Mouse (Mus musculus) ES-E14 (cell line): ENCODE data around the gene Lnp1. TPM values are rescaled to one million over a fixed set of nuclear protein-coding genes. Genes with fewer than 3 reads are reported as not detected.
"Not testable (repeated sequence)": the region's sequence is repeated elsewhere in the genome, so short reads cannot be mapped to it uniquely, and the experiment has no call there.

Experiments
- DNase-seq: peaks from one replicate; pipeline ENCODE4 v3.0.0-alpha.2; 2013; ENCODE audit warnings: low read depth, low spot score
- H3K27ac ChIP-seq: 2 replicates; pipeline ENCODE4 v1.5.1; 2012; ENCODE audit warnings: low read depth, mild to moderate bottlenecking, low read length, moderate library complexity, mixed read lengths; ENCODE audit not compliant: poor library complexity, insufficient read depth, severe bottlenecking
- H3K36me3 ChIP-seq: 2 replicates; pipeline ENCODE4 v1.6.1; 2012; ENCODE audit warnings: mild to moderate bottlenecking, low read length, moderate library complexity, mixed read lengths; ENCODE audit not compliant: control insufficient read depth, poor library complexity, insufficient read depth, severe bottlenecking
- H3K4me1 ChIP-seq, 2 experiments: fragments of 150-350 bp in 1 of 2; sonication (generic) in 1 of 2; 2 replicates each; pipeline ENCODE4 v1.6.1; 2012; ENCODE audit warnings: low read length in 2 of 2, mild to moderate bottlenecking in 1 of 2, mixed read lengths in 1 of 2; ENCODE audit not compliant: control insufficient read depth in 2 of 2, insufficient read depth in 2 of 2, poor library complexity in 1 of 2
- H3K4me3 ChIP-seq, 2 experiments: fragments of 150-350 bp in 1 of 2; sonication (generic) in 1 of 2; 2 replicates each; pipeline ENCODE4 v1.5.1; 2012; ENCODE audit warnings: low read length in 2 of 2, low read depth in 1 of 2, mild to moderate bottlenecking in 1 of 2, mixed read lengths in 1 of 2; ENCODE audit not compliant: insufficient read depth in 1 of 2, poor library complexity in 1 of 2, severe bottlenecking in 1 of 2
- H3K9ac ChIP-seq: 2 replicates; pipeline ENCODE4 v1.6.1; 2012; ENCODE audit warnings: low read depth, mild to moderate bottlenecking, low read length, mixed read lengths; ENCODE audit not compliant: poor library complexity, insufficient read depth, severe bottlenecking
- H3K9me3 ChIP-seq: fragments of 150-350 bp; sonication (generic); 2 replicates; pipeline ENCODE4 v1.6.1; 2012; ENCODE audit warnings: low read depth, mild to moderate bottlenecking, low read length; ENCODE audit not compliant: control insufficient read depth, insufficient read depth
- CHD2 ChIP-seq: IDR thresholded peaks from 2 replicates; pipeline ENCODE4 v1.6.1; 2014; ENCODE audit warnings: mild to moderate bottlenecking, low read depth, low read length, inconsistent platforms
- HCFC1 ChIP-seq: IDR thresholded peaks from 2 replicates; pipeline ENCODE4 v1.6.1; 2012; ENCODE audit warnings: low read length, inconsistent platforms, borderline replicate concordance; ENCODE audit not compliant: insufficient read depth
- MAFK ChIP-seq: IDR thresholded peaks from 2 replicates; pipeline ENCODE4 v1.6.1; 2014; ENCODE audit warnings: mild to moderate bottlenecking, low read depth, low read length, inconsistent platforms; ENCODE audit not compliant: insufficient read depth
- ZC3H11A ChIP-seq: IDR thresholded peaks from 2 replicates; pipeline ENCODE4 v1.6.1; 2012; ENCODE audit warnings: low read depth, mild to moderate bottlenecking, inconsistent platforms, low read length, borderline replicate concordance
- ZNF384 ChIP-seq: IDR thresholded peaks from 2 replicates; pipeline ENCODE4 v1.6.1; 2012; ENCODE audit warnings: low read depth, low read length, inconsistent platforms
- in situ Hi-C, 2 experiments: fragments of 600-800 bp; cut with MboI; formaldehyde crosslinking; loops; one replicate each; pipeline ENCODE4 v1.15.1; 2025; ENCODE audit warnings: low sequenced_read_pairs in 2 of 2, inconsistent platforms in 1 of 2; ENCODE audit not compliant: unreplicated experiment in 2 of 2
- total RNA-seq: library from RNA; depleted of rRNA; stranded (reverse); fragments of 300-350 nt; gene quantifications from 2 replicates; pipeline ENCODE4 v1.2.3, GENCODE M21; 2012

Lnp1 gene
- total RNA-seq, 1 experiment, result not detected

DNA sequence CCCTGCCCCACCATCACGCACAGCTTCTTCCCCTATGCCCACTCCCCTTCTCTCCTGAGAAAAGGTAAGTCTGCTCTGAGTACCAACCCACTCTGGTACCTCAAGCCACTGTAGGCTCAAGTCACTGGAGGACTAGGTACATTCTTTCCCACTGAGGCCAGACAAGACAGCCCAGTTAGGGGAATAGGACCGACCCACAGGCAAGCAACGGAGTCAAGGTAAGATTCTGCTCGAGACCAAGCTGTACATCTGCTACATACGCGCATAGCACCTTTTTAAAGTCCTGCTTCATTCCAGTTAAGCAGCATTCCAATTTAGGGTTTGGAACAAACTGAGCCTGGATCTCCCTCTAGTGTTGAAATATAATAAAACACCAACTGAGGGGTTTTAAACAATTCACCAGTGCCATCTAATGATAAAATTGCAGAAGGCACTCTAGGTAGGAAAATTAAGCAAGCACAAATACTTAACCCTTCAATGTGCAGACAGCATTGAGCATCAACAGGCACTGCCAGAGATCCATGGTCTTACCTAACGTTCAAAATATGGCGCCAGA is 7.7 kb downstream of the Lnp1 start:
- Histone ChIP-seq H3K27ac (no peak overlapping the region), H3K9ac (no peak overlapping the region), H3K36me3 (peaks cover 3% of the 10 kb centered on the region; the same call in 1 of the 2 replicates), H3K4me3 (no peak overlapping the region), H3K4me1 (peaks cover 0 to 3% of the 10 kb centered on the region in 2 experiments; a peak in 1 of 4 replicates), H3K9me3 (peaks cover 3% of the 10 kb centered on the region; the same call in 1 of the 2 replicates)
- TF ChIP-seq HCFC1 (no peak; the same call in 1 of the 2 replicates), ZC3H11A (peak; percentile 100), CHD2 (no peak), ZNF384 (peak; percentile 33; the same call in 1 of the 2 replicates), MAFK (no peak)
- DNase-seq, result peak; percentile 67
- in situ Hi-C loops, result no loop called here

DNA sequence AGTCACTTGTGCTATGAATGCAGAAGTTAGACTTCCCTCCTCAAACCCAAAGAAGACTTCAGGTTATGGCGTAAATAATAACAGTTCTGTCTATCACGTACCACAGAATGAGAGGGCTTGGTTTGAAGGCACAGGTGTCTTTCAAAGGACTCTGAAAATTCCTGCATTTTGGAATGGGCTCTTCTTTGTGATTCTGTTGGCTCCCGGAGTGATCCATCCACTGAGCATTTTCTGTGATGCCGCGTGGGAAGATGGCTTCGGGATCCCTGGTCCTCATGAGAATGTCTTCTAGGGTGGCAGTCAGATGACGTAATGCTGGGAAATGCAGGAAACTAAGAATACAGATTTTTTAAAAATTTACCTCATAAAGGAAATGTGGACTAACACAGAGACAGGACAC is 10.6 kb downstream of the Lnp1 start:
- Histone ChIP-seq H3K4me3 (no peak overlapping the region), H3K4me1 (peaks cover 0 to 5% of the 10 kb centered on the region in 2 experiments; a peak in 1 of 4 replicates), H3K36me3 (0 out of 2 replicates have a peak, but pooled peaks cover under 1% of the 10 kb centered on the region), H3K27ac (no peak overlapping the region), H3K9ac (no peak overlapping the region), H3K9me3 (peaks cover 3% of the 10 kb centered on the region; the same call in 1 of the 2 replicates)
- no peak for TF ChIP-seq ZC3H11A
- TF ChIP-seq CHD2, result no peak
- in situ Hi-C loops, result loop anchor here (5.0 to 10.0 kb wide), 3 partner anchors 112 to 145 kb away; no protein-coding TSS in a partner anchor
- no peak for DNase-seq

DNA sequence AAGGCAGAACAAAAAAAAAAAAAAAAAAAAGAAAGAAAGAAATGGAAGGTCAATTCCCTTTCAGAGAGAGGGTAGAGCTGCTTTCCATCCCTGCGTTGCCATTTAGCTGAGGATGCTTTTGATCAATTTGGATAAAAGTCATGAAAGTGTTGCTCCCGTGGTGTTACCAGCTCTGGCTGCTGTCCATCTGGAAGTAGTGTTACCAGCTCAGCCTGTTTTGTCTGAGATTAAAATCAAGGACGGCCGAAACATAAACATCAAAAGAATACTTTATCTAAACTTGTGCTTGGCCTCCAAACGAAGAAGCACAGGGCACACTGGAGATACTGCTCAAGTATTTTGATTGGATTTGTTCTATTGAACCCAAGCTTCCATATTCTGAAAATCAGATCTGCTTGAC is 18.9 kb downstream of the Lnp1 start:
- in situ Hi-C loops, result no loop called here
- H3K9me3 ChIP-seq, result no peaks in the 10 kb centered on the region
- no peaks in the 10 kb centered on the region for H3K36me3 ChIP-seq
- no peak for DNase-seq
- TF ChIP-seq ZNF384 (no peak), CHD2 (no peak), HCFC1 (no peak), MAFK (no peak), ZC3H11A (no peak)
- no peak overlapping the region for H3K27ac ChIP-seq
- no peak overlapping the region for H3K9ac ChIP-seq
- no peak overlapping the region for H3K4me3 ChIP-seq
- H3K4me1 ChIP-seq, result peaks cover 0 to 4% of the 10 kb centered on the region in 2 experiments; a peak in 1 of 4 replicates

DNA sequence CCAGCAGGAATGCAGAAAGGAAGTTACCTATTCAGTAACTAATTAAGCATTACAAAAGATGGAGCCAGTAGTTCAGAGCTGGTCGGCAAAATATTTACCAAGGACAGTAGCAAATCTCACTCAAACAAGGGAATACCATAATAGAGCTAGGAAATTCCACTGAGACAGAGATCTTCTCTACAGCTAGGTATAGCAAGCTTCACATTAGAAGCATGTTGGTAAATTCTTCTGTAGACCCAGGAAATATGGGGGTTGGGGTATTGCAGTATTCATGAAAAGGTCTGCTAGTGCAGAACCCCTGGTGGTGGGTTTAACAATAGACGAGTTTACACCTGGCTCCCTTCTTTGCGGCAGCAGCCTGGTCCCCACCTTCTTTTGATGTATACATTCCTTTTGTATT is 25.7 kb downstream of the Lnp1 start:
- in situ Hi-C loops, H3K36me3 ChIP-seq, H3K4me3 ChIP-seq, H3K9ac ChIP-seq, H3K9me3 ChIP-seq, H3K4me1 ChIP-seq: not testable (repeated sequence)
- DNase-seq, result peak; percentile 38
- TF ChIP-seq CHD2, result 0 out of 2 replicates have a peak, but pooled peaks have one; percentile 5
- peak overlapping the region; percentile 90; the same call in 1 of the 2 replicates for H3K27ac ChIP-seq

DNA sequence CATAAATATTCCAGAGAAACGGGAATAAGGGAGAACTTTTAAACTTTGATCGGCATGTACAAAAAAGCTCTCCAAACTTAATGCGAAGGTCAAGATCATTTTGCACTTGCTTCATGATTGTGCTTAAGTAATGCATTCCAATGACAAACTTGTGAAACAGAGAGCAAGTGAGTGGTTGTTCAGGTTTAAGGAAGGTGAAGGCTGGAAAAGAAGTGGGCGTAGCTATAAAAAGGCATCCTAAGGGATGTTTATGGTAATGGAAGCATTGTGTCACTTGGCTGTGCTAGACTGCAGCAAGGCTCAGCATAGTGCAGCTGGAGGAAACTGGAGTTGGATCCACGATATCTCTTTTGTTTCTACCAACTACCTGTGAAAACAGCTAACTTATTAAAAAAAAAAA is 36.3 kb downstream of the Lnp1 start:
- Histone ChIP-seq H3K9me3 (no peaks in the 10 kb centered on the region), H3K36me3 (no peaks in the 10 kb centered on the region), H3K27ac (no peak overlapping the region), H3K9ac (no peak overlapping the region), H3K4me3 (no peak overlapping the region), H3K4me1 (peaks cover 0 to 2% of the 10 kb centered on the region in 2 experiments; a peak in 1 of 4 replicates)
- TF ChIP-seq ZNF384 (no peak), MAFK (no peak), HCFC1 (no peak), CHD2 (no peak), ZC3H11A (no peak)
- in situ Hi-C loops, result loop anchor here in 1 of 2 experiments (25.0 kb wide), 1 partner anchor 954 kb away; the partner anchor contains the start of gene Cep97
- DNase-seq, result no peak
